Mouse (Mus musculus) layer of hippocampus, postnatal 10 days (tissue): ENCODE data around the gene Renbp. TPM values are rescaled to one million over a fixed set of nuclear protein-coding genes. Genes with fewer than 3 reads are reported as not detected.
A peak's percentile ranks its signal among the peaks of the same experiment; 100 is the strongest.

ENCODE experiments used
- DNase-seq, 2 experiments: peaks; one replicate each; pipeline ENCODE4 v3.0.0; 2021; ENCODE audit warnings: low spot score in 2 of 2
- total RNA-seq, 2 experiments: library from RNA; stranded (reverse); gene quantifications; 2 replicates each; pipeline ENCODE4 v1.2.3; 2021

Gene Renbp
- total RNA-seq, 2 experiments from 2014 or later: 3.9 to 7.1 TPM

DNA sequence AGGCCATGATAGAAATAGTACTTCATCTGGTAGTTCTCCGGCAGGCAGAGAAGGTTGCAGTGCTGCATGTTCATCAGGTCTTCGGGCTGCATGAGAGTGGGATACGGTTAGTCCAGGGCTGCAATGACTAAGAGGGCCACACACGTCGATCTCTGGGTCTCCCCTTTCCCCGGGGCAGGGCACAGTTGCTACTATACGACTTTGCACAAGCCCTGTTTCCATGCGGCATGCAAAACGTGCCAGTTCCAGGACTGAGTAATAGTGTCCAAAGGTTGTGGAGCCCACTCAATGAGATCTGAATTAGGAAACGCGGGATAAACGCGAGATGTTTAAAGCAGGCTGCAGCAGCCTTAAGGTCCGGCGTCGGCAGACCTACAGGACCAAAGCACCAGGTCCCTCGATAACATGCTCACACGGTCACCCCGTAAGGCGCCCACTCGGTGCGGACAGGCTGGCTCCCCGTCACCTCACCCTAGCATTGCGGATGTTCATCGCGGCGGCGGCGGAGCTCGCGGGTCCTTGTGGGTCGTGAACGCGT is 9.3 kb downstream of the Renbp start:
- DNase-seq: peak in 1 of 2 experiments; percentile 17

DNA sequence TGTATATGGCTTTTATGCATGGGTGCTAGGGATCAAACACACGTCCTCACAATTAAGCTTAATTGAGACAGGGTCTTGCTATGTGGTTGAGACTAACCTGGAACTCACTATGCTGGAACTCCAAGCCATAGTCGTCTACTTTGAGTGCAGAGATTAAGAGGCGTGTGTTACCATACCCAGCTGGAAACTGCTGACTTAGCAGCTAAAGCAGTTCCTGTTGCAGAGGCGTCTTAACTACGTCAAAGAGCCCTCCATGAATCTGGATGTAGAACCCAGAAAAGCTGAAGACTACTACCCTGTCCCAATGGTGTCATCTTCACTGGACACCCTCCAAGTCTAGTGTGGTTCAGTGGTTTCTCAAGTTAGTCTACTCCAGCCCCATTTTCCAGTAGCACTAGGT is 12.0 kb downstream of the Renbp start:
- no peak for DNase-seq

DNA sequence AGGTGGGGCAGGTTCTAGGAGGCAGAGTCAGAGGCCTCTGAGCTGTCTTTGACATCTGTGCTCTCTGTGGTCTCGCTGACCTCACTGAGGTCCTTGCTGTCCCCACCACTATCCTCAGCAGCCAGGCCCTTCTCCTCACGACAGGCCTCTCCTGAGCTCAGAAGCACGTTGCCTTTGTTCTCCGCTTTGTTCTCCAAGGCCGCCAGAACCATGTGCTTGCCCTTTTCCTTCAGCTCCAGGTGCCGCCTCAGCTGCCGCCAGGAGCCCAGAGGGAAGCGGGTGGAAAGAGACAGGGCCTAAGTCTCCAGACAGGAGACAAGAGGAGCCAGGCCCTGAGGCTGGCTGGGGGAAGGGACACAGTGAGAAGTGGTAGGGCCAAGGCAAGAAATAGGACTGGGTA is 13.7 kb downstream of the Renbp start:
- no peak for DNase-seq

DNA sequence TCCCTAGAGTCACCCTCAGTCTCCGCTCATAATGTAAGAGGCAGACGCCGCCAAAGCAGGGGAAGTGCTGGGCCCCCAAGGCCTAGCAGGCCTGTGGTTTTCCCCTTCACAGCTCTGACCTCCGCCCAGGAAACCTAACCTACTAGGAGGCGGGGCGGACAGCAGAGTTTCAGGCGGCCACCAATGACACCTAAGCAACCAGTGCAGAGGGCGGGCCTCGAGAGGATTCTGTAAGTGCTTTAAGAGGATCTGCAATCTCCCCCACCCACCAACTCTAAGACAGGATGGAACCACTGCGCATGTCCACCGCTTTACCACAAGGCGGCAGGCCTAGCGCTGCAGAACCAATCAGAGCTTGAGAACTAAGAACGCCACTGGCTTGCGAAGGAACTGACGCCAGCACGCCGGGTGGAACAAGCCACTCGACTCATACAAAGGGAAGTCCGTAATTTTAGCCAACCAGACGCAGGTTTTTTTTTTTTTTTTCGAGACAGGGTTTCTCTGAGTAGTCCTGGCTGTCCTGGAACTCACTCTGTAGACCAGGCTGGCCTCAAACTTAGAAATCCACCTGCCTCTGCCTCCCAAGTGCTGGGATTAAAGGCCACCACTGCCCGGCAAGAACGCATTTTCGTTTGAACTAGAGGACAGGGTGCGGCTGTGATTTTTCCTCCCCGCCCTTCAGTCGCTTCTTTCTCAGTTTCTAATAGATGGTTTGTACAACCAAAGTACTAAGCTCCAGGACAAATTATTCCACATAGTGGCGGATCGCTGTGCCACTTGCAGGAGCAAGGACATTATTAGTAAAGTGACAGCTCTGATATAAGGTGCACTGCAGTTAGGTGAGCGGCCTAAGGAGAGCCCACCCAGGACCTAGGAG is 15.6 kb downstream of the Renbp start:
- DNase-seq: peak; percentile 75 to 80

DNA sequence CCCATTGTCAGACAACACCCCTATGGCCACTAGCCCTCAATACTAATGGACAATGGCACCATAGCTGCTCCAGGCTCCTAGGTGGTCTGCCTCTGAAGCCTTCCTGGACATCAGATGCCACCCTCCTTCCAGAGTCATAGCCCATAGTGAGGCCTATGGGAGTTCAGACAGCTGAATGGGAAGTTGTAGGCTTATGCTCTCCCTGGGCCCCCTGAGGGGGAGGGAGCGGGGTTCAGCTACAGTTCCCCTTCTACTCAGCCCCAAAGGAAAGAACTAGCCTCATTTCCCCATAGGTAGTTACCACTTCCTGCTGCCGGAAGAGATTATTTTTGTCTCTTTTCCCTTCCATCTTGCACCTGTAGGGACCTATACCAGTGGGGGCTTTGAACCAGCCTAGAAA is 19.1 kb downstream of the Renbp start:
- no peak for DNase-seq

DNA sequence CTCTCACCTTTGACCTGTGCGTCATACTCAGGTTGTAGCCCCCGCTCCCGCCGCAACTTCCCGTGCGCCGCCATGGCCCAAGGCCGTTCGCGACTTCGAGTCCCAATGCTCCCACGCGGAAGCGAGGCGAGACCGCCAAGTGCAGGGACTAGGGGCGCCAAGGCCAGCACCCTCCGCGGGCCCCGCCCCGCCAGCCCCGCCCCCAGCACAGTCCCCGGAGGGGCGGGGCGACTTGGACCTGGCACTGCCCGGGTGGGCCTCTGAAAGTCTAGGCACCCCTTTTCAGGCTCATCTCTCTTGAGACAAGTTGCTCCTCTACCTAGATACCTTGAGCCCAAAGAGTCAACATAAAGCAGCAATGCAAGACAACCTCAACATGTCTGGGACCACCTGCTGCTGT is 19.5 kb downstream of the Renbp start:
- DNase-seq: no peak

DNA sequence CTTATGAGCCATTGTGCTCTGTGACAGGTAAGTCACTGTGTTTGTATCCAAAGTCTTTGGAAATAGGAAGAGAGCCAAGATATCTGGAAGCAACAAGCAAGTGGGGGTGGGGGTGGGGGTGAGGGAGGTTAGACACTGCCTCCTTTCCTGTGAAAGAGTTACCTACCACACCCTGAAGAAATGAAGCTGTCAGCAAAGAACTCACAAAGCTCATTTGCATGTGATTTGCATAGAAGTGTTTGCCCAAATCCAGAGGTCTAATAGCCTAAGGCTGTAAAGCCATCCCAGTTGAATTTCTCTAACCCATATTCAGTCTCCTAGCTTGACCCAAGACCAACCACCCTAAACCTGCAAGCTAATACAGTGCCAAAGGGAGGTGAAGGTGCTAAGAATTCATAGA is 20.2 kb downstream of the Renbp start:
- DNase-seq: no peak

DNA sequence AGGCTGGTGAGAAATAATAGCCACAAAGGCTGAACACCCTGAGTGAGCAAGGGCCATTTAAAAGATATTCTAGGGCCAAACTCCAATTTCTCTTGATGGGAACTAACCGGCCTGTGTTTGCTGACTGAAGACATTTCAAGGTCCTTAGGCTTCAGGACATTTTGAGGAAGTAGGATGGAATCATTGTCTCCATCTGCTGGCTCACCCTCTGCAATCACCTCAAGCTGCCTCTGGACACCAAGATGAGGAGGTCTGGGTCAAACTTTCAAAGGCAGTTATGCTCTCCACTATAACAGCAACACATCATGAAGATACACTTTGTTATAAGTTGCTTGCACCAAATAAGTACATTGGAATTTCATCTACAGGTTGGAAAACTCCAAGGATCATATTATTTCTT is 20.6 kb downstream of the Renbp start:
- no peak for DNase-seq

DNA sequence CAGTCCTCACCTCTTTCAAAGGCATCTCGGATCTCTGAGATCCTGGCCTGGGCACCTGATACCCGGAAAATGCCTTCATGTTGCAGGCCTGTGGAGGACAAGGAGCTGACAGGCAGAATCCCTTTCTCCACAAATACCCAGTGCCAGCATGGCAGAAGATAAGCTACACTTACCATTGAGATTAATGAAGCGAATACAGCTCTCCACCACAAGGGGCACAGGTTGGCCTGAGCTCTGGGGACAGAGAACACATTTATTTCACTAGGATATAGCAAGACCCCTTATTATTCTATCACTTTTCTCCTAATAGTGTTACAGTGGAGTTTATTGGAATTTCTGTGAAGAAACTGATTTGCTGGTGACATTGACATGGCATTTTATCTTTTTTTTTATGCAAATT is 32.7 kb downstream of the Renbp start:
- no peak for DNase-seq

DNA sequence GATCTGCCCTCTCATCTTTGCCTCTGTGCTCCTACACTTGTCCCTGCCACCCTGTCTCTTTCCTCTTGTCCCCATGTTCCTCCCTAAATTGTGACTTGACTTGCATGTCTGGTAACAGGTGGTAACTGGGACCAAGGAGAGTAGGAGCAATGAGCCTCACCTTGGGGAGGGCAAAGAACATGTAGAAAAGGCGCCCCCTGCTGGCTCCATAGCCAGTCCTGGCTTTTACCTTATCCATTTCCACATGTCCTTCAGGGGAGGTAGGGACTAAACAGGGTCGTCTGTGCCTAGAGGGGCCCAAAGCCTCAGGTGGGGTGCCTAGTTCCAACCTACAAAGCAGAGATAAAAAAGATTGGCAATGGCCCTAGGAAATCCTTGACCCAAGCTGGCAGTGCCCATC is 34.9 kb downstream of the Renbp start, which contains the start of gene L1cam:
Gene L1cam, minus strand, starts transcription at position 387 of the 400 bp plus-strand sequence.
- DNase-seq: peak; percentile 22 to 53

DNA sequence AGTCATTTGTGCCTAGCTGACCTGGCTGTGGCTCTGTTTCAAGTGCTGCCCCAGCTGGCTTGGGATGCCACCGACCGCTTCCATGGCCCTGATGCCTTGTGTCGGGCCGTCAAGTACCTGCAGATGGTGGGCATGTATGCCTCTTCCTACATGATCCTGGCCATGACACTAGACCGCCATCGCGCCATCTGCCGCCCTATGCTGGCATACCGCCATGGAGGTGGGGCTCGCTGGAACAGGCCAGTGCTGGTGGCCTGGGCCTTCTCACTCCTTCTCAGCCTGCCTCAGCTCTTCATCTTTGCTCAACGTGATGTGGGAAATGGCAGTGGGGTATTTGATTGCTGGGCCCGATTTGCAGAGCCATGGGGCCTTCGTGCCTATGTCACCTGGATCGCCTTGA is 37.8 kb downstream of the Renbp start:
- no peak for DNase-seq

DNA sequence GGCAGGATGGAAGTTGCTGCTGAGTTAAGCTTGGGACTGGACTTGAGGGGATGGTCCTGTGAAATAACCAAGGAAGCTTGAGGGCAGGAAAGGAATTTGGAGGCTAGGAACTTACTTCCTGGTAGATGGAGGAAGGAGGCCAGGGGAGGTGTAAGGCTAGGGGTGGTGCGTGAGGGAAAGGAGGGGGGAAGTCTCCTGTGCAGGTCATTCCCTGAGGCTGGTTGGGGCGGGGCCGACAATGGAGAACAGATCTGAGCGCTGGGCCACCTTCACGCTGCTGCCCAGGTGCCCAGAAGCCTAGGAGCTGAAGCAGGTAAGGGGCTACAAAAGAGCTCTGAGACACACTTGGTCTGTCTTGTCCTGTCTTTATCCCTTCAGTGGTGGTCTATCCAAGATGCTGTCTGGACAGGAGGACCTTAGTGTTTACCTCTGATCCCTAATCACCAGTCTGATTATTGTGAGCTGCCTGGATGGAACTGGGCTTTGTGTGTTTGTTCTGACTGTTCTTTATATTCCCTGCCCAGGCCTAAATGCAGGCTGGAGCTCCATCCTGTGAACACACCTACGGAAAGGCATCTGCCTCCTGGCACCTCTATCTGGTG is 39.0 kb downstream of the Renbp start, which contains the start of gene Avpr2:
Gene Avpr2, plus strand, starts transcription at position 552 of the 602 bp plus-strand sequence.
- DNase-seq: no peak

DNA sequence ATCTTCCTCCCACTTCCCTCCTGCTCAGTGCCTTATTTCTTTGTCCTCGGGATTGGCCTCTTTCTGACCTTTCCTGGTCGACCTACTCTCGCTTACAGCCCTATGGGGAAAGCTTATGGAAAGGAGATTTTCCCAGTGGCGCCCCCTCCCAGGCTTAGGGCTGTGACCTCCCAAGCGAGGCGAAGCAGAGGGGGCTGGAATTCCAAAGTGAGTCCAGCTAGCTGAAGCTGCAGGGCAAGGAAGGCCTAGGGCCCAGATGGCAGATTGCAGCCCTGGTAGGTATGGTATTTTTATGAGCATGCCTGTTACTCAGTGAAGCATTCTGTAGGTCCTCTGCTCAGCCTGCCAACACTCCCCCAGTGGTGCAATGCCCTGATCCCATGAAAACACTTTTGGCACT is 49.2 kb downstream of the Renbp start:
- no peak for DNase-seq

DNA sequence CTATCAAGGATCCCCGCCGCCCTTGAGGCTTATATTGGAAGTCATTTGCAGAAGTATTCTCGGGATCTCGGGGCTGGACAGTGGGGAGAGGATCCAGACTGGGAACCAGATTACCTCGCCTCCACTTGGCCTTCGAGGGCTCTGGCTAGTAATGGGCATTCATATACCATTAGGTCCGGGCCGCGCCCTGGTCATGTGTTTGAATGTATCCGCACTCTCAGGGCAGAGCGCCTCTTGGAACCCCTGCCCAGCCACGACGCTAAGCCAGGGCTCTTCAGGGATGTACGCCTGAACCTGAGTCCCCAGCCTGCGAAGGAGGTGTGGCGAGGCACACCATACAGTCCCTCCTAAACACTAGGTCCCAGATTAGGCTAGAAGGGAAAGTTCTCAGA is 49.6 kb downstream of the Renbp start:
- no peak for DNase-seq

DNA sequence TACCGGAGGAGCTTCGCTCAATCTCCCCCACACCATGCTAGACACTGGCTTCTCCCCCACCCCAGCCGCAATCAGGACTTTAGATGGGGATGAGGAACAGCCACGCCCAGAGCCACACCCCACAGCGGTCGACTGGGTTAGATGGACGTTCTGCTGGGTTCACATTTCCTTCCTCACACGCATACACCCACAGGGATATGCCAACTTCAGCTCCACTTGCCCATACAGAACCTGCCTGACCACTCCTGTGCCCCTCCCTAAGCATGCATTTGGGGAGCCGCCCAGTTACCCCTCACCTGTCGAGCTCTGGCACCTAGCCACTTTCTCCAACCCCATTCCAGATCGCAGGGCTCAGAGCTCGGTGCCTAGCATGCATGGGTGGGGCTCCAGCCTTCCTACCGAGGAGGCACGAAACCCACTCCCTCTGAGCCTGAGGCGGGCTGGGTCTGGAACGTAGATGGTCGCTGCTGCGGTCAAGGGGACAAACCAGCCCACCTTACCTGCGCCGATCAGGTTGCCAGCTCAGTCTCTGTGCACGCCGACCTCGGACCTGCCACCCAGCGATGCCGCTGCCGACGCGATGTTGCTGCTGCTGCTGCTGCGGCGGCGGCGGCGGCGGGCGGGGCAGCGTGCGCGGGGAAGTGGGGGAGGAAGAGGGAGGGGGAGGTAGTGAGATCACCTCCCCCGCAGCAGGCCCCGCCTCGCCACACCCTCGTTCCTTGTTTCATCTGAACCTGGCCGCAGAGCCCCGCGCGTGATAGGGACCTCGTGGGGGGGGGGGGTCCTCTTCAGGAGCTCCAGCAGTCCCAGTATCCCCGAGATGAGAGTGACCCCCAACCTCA is 50.2 kb downstream of the Renbp start:
- peak; percentile 14 to 41 for DNase-seq

DNA sequence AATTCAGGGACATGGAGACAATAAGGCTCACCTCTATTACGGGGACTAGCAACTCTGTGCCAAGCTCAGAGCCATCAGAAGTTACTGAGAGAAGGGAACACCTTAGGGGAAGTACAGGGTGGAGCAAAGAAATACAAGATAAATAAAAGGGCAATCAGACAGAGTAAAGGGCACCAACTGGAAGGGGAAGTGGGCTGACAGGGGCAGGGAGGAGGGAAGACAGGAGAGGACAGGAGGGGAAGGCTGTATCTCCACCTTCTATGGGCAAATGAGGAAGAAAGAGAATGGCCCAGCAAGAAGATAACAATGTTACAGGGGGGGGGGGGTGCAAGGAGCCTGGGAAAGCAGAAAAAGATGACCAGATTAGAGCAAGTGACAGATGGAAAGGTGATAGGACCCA is 53.6 kb downstream of the Renbp start:
- DNase-seq: no peak

DNA sequence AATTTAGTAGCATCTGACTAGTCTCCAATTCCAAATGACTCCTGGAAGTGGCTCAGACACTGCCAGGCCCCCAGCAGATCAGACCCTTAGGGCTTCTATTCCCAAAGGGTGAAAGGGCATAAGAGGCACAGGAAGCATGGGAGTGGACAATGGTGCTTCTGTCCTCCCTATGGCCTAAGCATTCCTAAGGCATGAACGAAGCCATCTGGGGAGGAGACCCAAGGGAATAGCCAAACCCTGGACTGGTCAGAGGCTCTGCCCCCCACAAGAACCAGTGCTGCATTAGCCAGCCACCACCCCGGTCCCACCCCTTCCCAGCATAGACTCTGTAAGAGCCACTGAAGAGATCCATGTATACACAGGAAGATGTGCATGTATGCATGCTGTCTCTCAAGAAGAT is 54.8 kb downstream of the Renbp start:
- no peak for DNase-seq
